Mouse (Mus musculus) kidney, embryonic 15.5 days (tissue): ENCODE measurements around the gene Fam102a. TPM values are rescaled to one million over a fixed set of nuclear protein-coding genes. Genes with fewer than 3 reads are reported as not detected.
A peak's percentile ranks its signal among the peaks of the same experiment; 100 is the strongest.
"Not testable (repeated sequence)": the region's sequence is repeated elsewhere in the genome, so short reads cannot be mapped to it uniquely, and the experiment has no call there.

Source experiments
- ATAC-seq: fragments of 200-750 bp; cut with Nextera tagmentation; replicated peaks from 2 replicates; pipeline ENCODE4 v1.8.0; 2017; ENCODE audit warnings: moderate TSS enrichment; ENCODE audit not compliant: low FRiP score
- H3K27ac ChIP-seq: fragments of 300-500 bp; sonication (generic); 2 replicates; pipeline ENCODE4 v1.5.1; 2015; ENCODE audit warnings: mild to moderate bottlenecking, inconsistent platforms
- H3K27me3 ChIP-seq: fragments of 300-500 bp; sonication (generic); 2 replicates; pipeline ENCODE4 v1.6.1; 2015; ENCODE audit warnings: inconsistent platforms
- H3K36me3 ChIP-seq: fragments of 300-500 bp; sonication (generic); 2 replicates; pipeline ENCODE4 v1.6.1; 2015; ENCODE audit warnings: inconsistent platforms
- H3K4me1 ChIP-seq: fragments of 300-500 bp; sonication (generic); 2 replicates; pipeline ENCODE4 v1.6.1; 2015; ENCODE audit warnings: inconsistent platforms
- H3K4me2 ChIP-seq: fragments of 300-500 bp; sonication (generic); 2 replicates; pipeline ENCODE4 v1.6.1; 2015; ENCODE audit warnings: moderate library complexity, mild to moderate bottlenecking, inconsistent platforms
- H3K4me3 ChIP-seq: fragments of 300-500 bp; sonication (generic); replicated peaks from 2 replicates; pipeline ENCODE4 v1.5.1; 2015; ENCODE audit warnings: mild to moderate bottlenecking, inconsistent platforms
- H3K9ac ChIP-seq: fragments of 300-500 bp; sonication (generic); 2 replicates; pipeline ENCODE4 v1.6.1; 2015; ENCODE audit warnings: mild to moderate bottlenecking, inconsistent platforms
- H3K9me3 ChIP-seq: fragments of 300-500 bp; sonication (generic); replicated peaks from 2 replicates; pipeline ENCODE4 v1.6.1; 2016; ENCODE audit warnings: inconsistent platforms
- WGBS: fragments of 180-500 bp; shearing (Covaris S2); methylation state at CpG from one replicate; pipeline ENCODE4 v1.1.7; 2015; ENCODE audit warnings: mixed read lengths; 5-methylcytosine and 5-hydroxymethylcytosine counted together
- polyA plus RNA-seq: library from polyadenylated mRNA; unstranded; fragments of >200 nt; fragmentation: Nextera tagmentation; extraction: Ambion mirVana; gene quantifications from 2 replicates; pipeline ENCODE4 v1.2.1, GENCODE M21; 2015

Gene Fam102a
- polyA plus RNA-seq: 14.5 and 15.0 TPM in 2 replicates

GRCm38 (mm10) chr2:32534733-32535471, at the start of gene Fam102a:
Gene Fam102a, plus strand, starts transcription at chr2:32535332.
- peak within 1 kb of the TSS; percentile 97 for H3K27ac ChIP-seq
- peak; percentile 95 for ATAC-seq
- H3K4me1 ChIP-seq: peaks cover 62% of the 10 kb centered on the region
- peak within 1 kb of the TSS; percentile 97 for H3K4me3 ChIP-seq
- peak within 1 kb of the TSS; percentile 95 for H3K9ac ChIP-seq
- no peaks in the 10 kb centered on the region for H3K27me3 ChIP-seq
- H3K9me3 ChIP-seq: no peaks in the 10 kb centered on the region
- H3K36me3 ChIP-seq: no peaks in the 10 kb centered on the region
- H3K4me2 ChIP-seq: peak within 1 kb of the TSS; percentile 87
- under 1% methylated on average over 67 of the region's 67 CpGs for WGBS

GRCm38 (mm10) chr2:32485751-32486150, 49.4 kb upstream of the Fam102a start:
- no peak for ATAC-seq
- Histone ChIP-seq H3K4me2 (no peak overlapping the region), H3K4me1 (peaks cover 10% of the 10 kb centered on the region), H3K27me3 (no peaks in the 10 kb centered on the region), H3K27ac (no peak overlapping the region), H3K9me3 (no peaks in the 10 kb centered on the region), H3K36me3 (no peaks in the 10 kb centered on the region), H3K9ac (no peak overlapping the region), H3K4me3 (no peak overlapping the region)
- 73% methylated on average over 4 of the region's 4 CpGs for WGBS

- H3K9me3 ChIP-seq: no peaks in the 10 kb centered on the region
- H3K27me3 ChIP-seq: no peaks in the 10 kb centered on the region
- 89% methylated on average over 9 of the region's 9 CpGs for WGBS
- no peak for ATAC-seq
- H3K36me3 ChIP-seq: no peaks in the 10 kb centered on the region
- no peak overlapping the region for H3K4me3 ChIP-seq
- H3K4me1 ChIP-seq: peaks cover 10% of the 10 kb centered on the region
- no peak overlapping the region for H3K4me2 ChIP-seq
- H3K9ac ChIP-seq: no peak overlapping the region
- H3K27ac ChIP-seq: no peak overlapping the region
These were observed 49.0 kb upstream of the Fam102a start for GRCm38 (mm10) chr2:32486155-32486554.

GRCm38 (mm10) chr2:32487124-32487623, 48.0 kb upstream of the Fam102a start:
- Histone ChIP-seq H3K4me3 (no peak overlapping the region), H3K9ac (no peak overlapping the region), H3K36me3 (no peaks in the 10 kb centered on the region), H3K4me2 (no peak overlapping the region), H3K9me3 (no peaks in the 10 kb centered on the region), H3K4me1 (peaks cover 10% of the 10 kb centered on the region), H3K27me3 (no peaks in the 10 kb centered on the region), H3K27ac (no peak overlapping the region)
- peak; percentile 27; the same call in 1 of the 2 replicates for ATAC-seq
- 5% methylated on average over 6 of the region's 6 CpGs for WGBS

GRCm38 (mm10) chr2:32488679-32489078, 46.5 kb upstream of the Fam102a start:
- ATAC-seq: 0 out of 2 replicates have a peak, but pooled peaks have one; percentile 17
- 2% methylated on average over 5 of the region's 5 CpGs for WGBS
- Histone ChIP-seq H3K36me3 (no peaks in the 10 kb centered on the region), H3K27me3 (no peaks in the 10 kb centered on the region), H3K4me1 (peaks cover 10% of the 10 kb centered on the region), H3K9ac (no peak overlapping the region), H3K4me3 (no peak overlapping the region), H3K27ac (no peak overlapping the region), H3K4me2 (no peak overlapping the region), H3K9me3 (no peaks in the 10 kb centered on the region)

- not testable (repeated sequence) for H3K27me3 ChIP-seq, ATAC-seq, H3K4me2 ChIP-seq, H3K27ac ChIP-seq, H3K9ac ChIP-seq, H3K4me3 ChIP-seq, H3K9me3 ChIP-seq, H3K36me3 ChIP-seq
- H3K4me1 ChIP-seq: peaks cover 17% of the 10 kb centered on the region
These were observed 44.4 kb upstream of the Fam102a start for GRCm38 (mm10) chr2:32490730-32491129.

- no peaks in the 10 kb centered on the region for H3K27me3 ChIP-seq
- WGBS: 58% methylated on average over 2 of the region's 2 CpGs
- no peaks in the 10 kb centered on the region for H3K36me3 ChIP-seq
- H3K27ac ChIP-seq: no peak overlapping the region
- no peak overlapping the region for H3K9ac ChIP-seq
- H3K9me3 ChIP-seq: no peaks in the 10 kb centered on the region
- H3K4me3 ChIP-seq: no peak overlapping the region
- H3K4me2 ChIP-seq: no peak overlapping the region
- peaks cover 16% of the 10 kb centered on the region for H3K4me1 ChIP-seq
- ATAC-seq: no peak
These were observed 42.5 kb upstream of the Fam102a start for GRCm38 (mm10) chr2:32492661-32493060.

- no peak for ATAC-seq
- Histone ChIP-seq H3K27me3 (no peaks in the 10 kb centered on the region), H3K9ac (no peak overlapping the region), H3K4me3 (no peak overlapping the region), H3K9me3 (no peaks in the 10 kb centered on the region), H3K4me1 (peaks cover 16% of the 10 kb centered on the region), H3K4me2 (no peak overlapping the region), H3K27ac (no peak overlapping the region), H3K36me3 (no peaks in the 10 kb centered on the region)
- 72% methylated on average over 12 of the region's 12 CpGs for WGBS
These were observed 41.8 kb upstream of the Fam102a start for GRCm38 (mm10) chr2:32493301-32493701.

- ATAC-seq: no peak
- Histone ChIP-seq H3K36me3 (no peaks in the 10 kb centered on the region), H3K9me3 (peaks cover 5% of the 10 kb centered on the region; the same call in 1 of the 2 replicates), H3K27ac (peak overlapping the region; percentile 43; the same call in 1 of the 2 replicates), H3K4me3 (no peak overlapping the region), H3K27me3 (no peaks in the 10 kb centered on the region), H3K9ac (no peak overlapping the region), H3K4me1 (peaks cover 13% of the 10 kb centered on the region), H3K4me2 (no peak overlapping the region)
- 64% methylated on average over 2 of the region's 2 CpGs for WGBS
These were observed 40.6 kb upstream of the Fam102a start for GRCm38 (mm10) chr2:32494522-32494921.

GRCm38 (mm10) chr2:32495185-32495726, 39.9 kb upstream of the Fam102a start:
- H3K4me2 ChIP-seq: 0 out of 2 replicates have a peak overlapping the region, but pooled peaks have one; percentile 20
- ATAC-seq: no peak; the same call in 1 of the 2 replicates
- H3K27me3 ChIP-seq: no peaks in the 10 kb centered on the region
- H3K27ac ChIP-seq: peak overlapping the region; percentile 43
- WGBS: 67% methylated on average over 20 of the region's 20 CpGs
- H3K36me3 ChIP-seq: no peaks in the 10 kb centered on the region
- no peak overlapping the region for H3K9ac ChIP-seq
- H3K4me3 ChIP-seq: no peak overlapping the region
- peaks cover 13% of the 10 kb centered on the region for H3K4me1 ChIP-seq
- H3K9me3 ChIP-seq: peaks cover 5% of the 10 kb centered on the region; the same call in 1 of the 2 replicates

- no peak for ATAC-seq
- Histone ChIP-seq H3K27me3 (no peaks in the 10 kb centered on the region), H3K9ac (no peak overlapping the region), H3K36me3 (no peaks in the 10 kb centered on the region), H3K4me3 (no peak overlapping the region), H3K4me1 (peaks cover 13% of the 10 kb centered on the region), H3K27ac (no peak overlapping the region), H3K4me2 (no peak overlapping the region), H3K9me3 (peaks cover 5% of the 10 kb centered on the region; the same call in 1 of the 2 replicates)
- WGBS: 62% methylated on average over 5 of the region's 5 CpGs
These were observed 38.9 kb upstream of the Fam102a start for GRCm38 (mm10) chr2:32496190-32496589.

GRCm38 (mm10) chr2:32499365-32499764, 35.8 kb upstream of the Fam102a start:
- WGBS: 80% methylated on average over 4 of the region's 4 CpGs
- Histone ChIP-seq H3K36me3 (no peaks in the 10 kb centered on the region), H3K27ac (no peak overlapping the region), H3K9ac (no peak overlapping the region), H3K4me1 (peaks cover 28% of the 10 kb centered on the region), H3K4me2 (no peak overlapping the region), H3K4me3 (no peak overlapping the region), H3K27me3 (no peaks in the 10 kb centered on the region), H3K9me3 (peaks cover 5% of the 10 kb centered on the region; the same call in 1 of the 2 replicates)
- no peak for ATAC-seq
